Mouse (Mus musculus): ENCODE measurements at regions not wholly inside any gene's neighbourhood (a gene's known extent, or its start where the extent isn't known, plus 50 kb on each side); places are given as distances from the start of the nearest gene placed in this dataset.
A peak's percentile ranks its signal among the peaks of the same experiment; 100 is the strongest.

DNA sequence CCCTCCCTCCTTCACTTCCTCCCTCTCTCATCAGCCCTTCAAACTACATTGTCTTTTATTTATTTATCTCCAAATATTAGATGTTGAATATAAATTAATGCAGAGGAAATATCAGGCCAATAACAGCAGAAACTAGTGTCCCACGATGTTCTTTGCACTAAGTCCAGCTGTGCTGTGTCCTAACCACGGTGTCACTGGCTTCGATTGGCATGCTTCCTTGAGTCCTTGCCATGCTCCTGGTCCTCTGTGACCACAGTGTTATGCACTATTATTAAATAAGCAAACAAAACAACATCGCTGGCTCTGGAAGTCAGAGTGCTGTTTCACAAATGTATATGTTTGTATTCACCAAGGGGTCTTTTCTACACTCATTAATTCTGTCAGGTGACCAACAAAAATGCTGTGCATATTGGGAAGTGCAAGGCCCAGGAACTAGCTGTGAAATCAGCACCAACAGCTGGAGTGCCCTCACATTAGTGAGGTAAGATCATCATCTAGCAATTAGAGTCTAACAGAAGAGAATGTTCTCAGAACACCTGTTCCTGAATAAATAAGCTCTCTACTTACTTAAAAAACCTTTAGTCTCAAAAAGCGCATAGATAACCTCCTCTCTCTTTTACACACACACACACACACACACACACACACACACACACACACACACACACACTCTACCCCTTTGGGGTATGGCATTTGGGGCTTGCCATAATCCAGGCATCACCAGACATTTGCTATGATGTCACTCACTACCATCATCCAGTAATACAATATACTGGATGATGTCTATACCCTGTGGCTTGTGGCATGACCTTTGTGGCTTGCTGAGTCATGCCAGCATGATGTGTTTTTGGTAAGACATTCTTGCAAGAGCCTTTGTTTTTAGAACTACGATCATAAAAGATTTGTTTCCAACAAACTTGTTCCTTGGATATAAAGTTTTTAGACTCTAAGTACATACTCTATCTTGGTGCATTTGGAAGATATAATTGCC is 81.9 kb upstream of the Rgs2 start:
- Histone ChIP-seq H3K9me3 (replicated peaks; ENCODE audit: control insufficient read depth, low read length) (no peaks in the 10 kb centered on the region), H3K27ac (ENCODE audit: low read depth) (no peak overlapping the region), H3K4me1 (ENCODE audit: control insufficient read depth, insufficient read depth) (no peaks in the 10 kb centered on the region), H3K9ac (replicated peaks; ENCODE audit: low read depth, low read length) (no peak overlapping the region), H3K27me3 (ENCODE audit: control insufficient read depth, insufficient read depth, low read length) (no peaks in the 10 kb centered on the region), H3K4me2 (ENCODE audit: low read depth, low read length) (no peak overlapping the region), H3K36me3 (replicated peaks; ENCODE audit: control insufficient read depth, insufficient read depth, low read length) (no peaks in the 10 kb centered on the region), H3K4me3 (ENCODE audit: low read depth, low read length) (no peak overlapping the region)
- no peak for DNase-seq (ENCODE audit: low spot score)
- TF ChIP-seq CTCF (IDR thresholded peaks at IDR 0.05; ENCODE audit: low read depth) (no peak), EP300 (IDR thresholded peaks at IDR 0.05; ENCODE audit: low read depth) (no peak)
- ATAC-seq (ENCODE audit: insufficient read depth, low read depth): no peak
- 81% methylated on average over 6 of the region's 6 CpGs for WGBS

DNA sequence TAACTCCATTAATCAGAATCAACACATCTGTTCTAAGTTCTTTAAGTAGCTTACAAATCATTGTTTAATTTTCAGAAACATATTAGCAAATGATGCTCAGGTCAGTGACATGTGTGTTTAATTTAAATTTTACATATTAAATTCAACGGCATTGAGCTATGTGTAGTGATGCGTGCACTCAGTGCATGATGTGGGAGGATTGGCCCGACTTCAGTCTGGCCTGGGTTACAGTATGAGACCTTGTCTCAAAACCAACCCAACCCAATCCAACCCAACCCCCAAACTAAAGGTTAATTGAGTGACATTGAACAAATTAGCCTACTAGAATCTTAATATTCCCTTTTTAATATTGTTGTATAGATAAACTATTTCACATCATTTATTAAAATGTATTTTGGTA is 75.0 kb upstream of the Rgs2 start:
- Histone ChIP-seq H3K4me3 (ENCODE audit: low read depth, low read length) (no peak overlapping the region), H3K27ac (ENCODE audit: low read depth) (no peak overlapping the region), H3K9ac (replicated peaks; ENCODE audit: low read depth, low read length) (no peak overlapping the region), H3K36me3 (replicated peaks; ENCODE audit: control insufficient read depth, insufficient read depth, low read length) (no peaks in the 10 kb centered on the region), H3K27me3 (ENCODE audit: control insufficient read depth, insufficient read depth, low read length) (no peaks in the 10 kb centered on the region), H3K4me1 (ENCODE audit: control insufficient read depth, insufficient read depth) (peaks cover 4% of the 10 kb centered on the region; the same call in 1 of the 2 replicates), H3K9me3 (replicated peaks; ENCODE audit: control insufficient read depth, low read length) (no peaks in the 10 kb centered on the region), H3K4me2 (ENCODE audit: low read depth, low read length) (no peak overlapping the region)
- no peak for ATAC-seq (ENCODE audit: insufficient read depth, low read depth)
- 90% methylated on average over 3 of the region's 3 CpGs for WGBS
- no peak for DNase-seq (ENCODE audit: low spot score)
- no peak for TF ChIP-seq CTCF (IDR thresholded peaks at IDR 0.05; ENCODE audit: low read depth)
- TF ChIP-seq EP300 (IDR thresholded peaks at IDR 0.05; ENCODE audit: low read depth): no peak

DNA sequence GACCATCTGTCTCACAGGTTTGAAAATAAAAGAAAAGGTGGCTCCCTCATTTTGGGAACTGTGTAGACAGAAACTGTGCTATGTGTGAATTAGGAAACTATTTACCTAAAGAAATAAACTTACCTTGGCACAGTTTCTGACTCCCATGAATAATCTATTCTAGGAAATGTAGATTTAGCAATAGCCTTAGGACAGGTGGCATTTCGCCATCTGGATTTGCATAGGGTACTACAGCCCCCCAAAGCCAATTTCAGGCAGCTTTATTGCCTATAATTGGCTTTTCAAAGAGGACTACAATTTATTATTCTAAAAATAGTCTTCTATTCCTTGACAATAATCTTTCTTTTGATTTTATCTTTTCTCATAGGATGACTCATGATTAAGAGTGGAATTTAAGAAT is 74.5 kb upstream of the Rgs2 start:
- WGBS: 83% methylated on average over 1 of the region's 1 CpGs
- ATAC-seq (ENCODE audit: insufficient read depth, low read depth) (no peak), DNase-seq (ENCODE audit: low spot score) (no peak)
- no peaks in the 10 kb centered on the region for H3K27me3 ChIP-seq (ENCODE audit: control insufficient read depth, insufficient read depth, low read length)
- H3K4me3 ChIP-seq (ENCODE audit: low read depth, low read length): no peak overlapping the region
- H3K27ac ChIP-seq (ENCODE audit: low read depth): no peak overlapping the region
- H3K36me3 ChIP-seq (replicated peaks; ENCODE audit: control insufficient read depth, insufficient read depth, low read length): no peaks in the 10 kb centered on the region
- no peak for TF ChIP-seq CTCF (IDR thresholded peaks at IDR 0.05; ENCODE audit: low read depth)
- TF ChIP-seq EP300 (IDR thresholded peaks at IDR 0.05; ENCODE audit: low read depth): no peak
- H3K4me1 ChIP-seq (ENCODE audit: control insufficient read depth, insufficient read depth): peaks cover 4% of the 10 kb centered on the region; the same call in 1 of the 2 replicates
- H3K9ac ChIP-seq (replicated peaks; ENCODE audit: low read depth, low read length): no peak overlapping the region
- no peak overlapping the region for H3K4me2 ChIP-seq (ENCODE audit: low read depth, low read length)
- H3K9me3 ChIP-seq (replicated peaks; ENCODE audit: control insufficient read depth, low read length): no peaks in the 10 kb centered on the region

DNA sequence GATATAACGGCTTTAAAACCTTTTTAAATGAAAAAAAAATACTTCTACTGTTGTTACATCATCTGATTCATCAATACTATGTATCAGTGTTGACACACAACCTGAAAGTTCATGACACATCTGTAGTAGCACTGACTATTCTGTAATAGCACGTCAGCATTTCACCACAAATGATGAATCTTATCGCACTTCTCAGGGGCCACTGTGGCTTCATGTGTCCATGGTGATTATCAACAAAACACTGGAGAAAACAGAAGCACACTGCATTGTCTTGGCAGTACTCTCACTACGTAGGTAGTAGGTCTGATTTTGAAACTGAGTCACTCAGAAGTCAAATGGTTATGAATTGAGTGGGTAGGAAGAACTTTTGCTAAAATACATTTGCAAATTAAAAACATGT is 72.0 kb upstream of the Rgs2 start:
- peak; percentile 44; the same call in 1 of the 2 replicates for ATAC-seq (ENCODE audit: insufficient read depth, low read depth)
- H3K4me1 ChIP-seq (ENCODE audit: control insufficient read depth, insufficient read depth): peaks cover 4% of the 10 kb centered on the region; the same call in 1 of the 2 replicates
- no peak overlapping the region for H3K4me2 ChIP-seq (ENCODE audit: low read depth, low read length)
- H3K4me3 ChIP-seq (ENCODE audit: low read depth, low read length): no peak overlapping the region
- no peak for DNase-seq (ENCODE audit: low spot score)
- no peaks in the 10 kb centered on the region for H3K27me3 ChIP-seq (ENCODE audit: control insufficient read depth, insufficient read depth, low read length)
- H3K9me3 ChIP-seq (replicated peaks; ENCODE audit: control insufficient read depth, low read length): no peaks in the 10 kb centered on the region
- H3K9ac ChIP-seq (replicated peaks; ENCODE audit: low read depth, low read length): no peak overlapping the region
- no peaks in the 10 kb centered on the region for H3K36me3 ChIP-seq (replicated peaks; ENCODE audit: control insufficient read depth, insufficient read depth, low read length)
- H3K27ac ChIP-seq (ENCODE audit: low read depth): no peak overlapping the region
- TF ChIP-seq CTCF (IDR thresholded peaks at IDR 0.05; ENCODE audit: low read depth) (no peak), EP300 (IDR thresholded peaks at IDR 0.05; ENCODE audit: low read depth) (no peak)
- WGBS: 31% methylated on average over 4 of the region's 4 CpGs

DNA sequence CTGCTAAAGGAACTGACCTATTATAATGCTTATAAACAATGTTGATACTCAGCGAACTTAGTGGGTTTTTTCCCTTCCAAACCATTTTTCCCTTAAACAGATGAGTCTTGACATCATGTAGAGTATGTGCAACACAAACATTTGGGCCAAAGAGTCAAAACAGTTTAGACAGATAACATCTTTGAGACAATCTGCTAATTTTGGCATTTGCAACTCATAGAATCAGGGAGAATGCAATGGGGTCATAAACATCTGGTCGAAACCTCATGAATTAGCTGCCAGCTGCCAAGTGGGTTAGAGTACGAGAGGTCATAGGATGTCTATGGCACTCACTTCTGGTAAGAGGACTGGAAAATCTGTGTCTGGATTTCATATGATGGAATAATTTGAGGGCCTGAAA is 57.3 kb upstream of the Rgs2 start:
- no peak overlapping the region for H3K27ac ChIP-seq (ENCODE audit: low read depth)
- DNase-seq (ENCODE audit: low spot score): no peak
- no peak for ATAC-seq (ENCODE audit: insufficient read depth, low read depth)
- no peak overlapping the region for H3K9ac ChIP-seq (replicated peaks; ENCODE audit: low read depth, low read length)
- no peaks in the 10 kb centered on the region for H3K27me3 ChIP-seq (ENCODE audit: control insufficient read depth, insufficient read depth, low read length)
- no peaks in the 10 kb centered on the region for H3K9me3 ChIP-seq (replicated peaks; ENCODE audit: control insufficient read depth, low read length)
- WGBS: 71% methylated on average over 3 of the region's 3 CpGs
- TF ChIP-seq EP300 (IDR thresholded peaks at IDR 0.05; ENCODE audit: low read depth) (no peak), CTCF (IDR thresholded peaks at IDR 0.05; ENCODE audit: low read depth) (no peak)
- no peaks in the 10 kb centered on the region for H3K36me3 ChIP-seq (replicated peaks; ENCODE audit: control insufficient read depth, insufficient read depth, low read length)
- no peaks in the 10 kb centered on the region for H3K4me1 ChIP-seq (ENCODE audit: control insufficient read depth, insufficient read depth)
- H3K4me2 ChIP-seq (ENCODE audit: low read depth, low read length): no peak overlapping the region
- H3K4me3 ChIP-seq (ENCODE audit: low read depth, low read length): no peak overlapping the region

Measured in heart, postnatal 0 days (tissue).